Mouse (Mus musculus) spleen, postnatal 4 days (tissue): ENCODE measurements around the gene Gzma.

Experiments
- DNase-seq, 2 experiments: peaks; one replicate each; pipeline ENCODE4 v3.0.0; 2022; ENCODE audit warnings: low spot score in 2 of 2

Gzma gene

GRCm38 (mm10) chr13:113046211-113046883, 54.4 kb downstream of the Gzma start, which contains the start of gene Gpx8:
Gpx8 (minus strand) TSS chr13:113046410.
- DNase-seq = no peak

GRCm38 (mm10) chr13:113045458-113046110, 55.2 kb downstream of the Gzma start:
- DNase-seq = no peak

GRCm38 (mm10) chr13:113044876-113045275, 55.9 kb downstream of the Gzma start:
- DNase-seq = no peak
